Mouse (Mus musculus): ENCODE data around the gene Aldh8a1. TPM values are rescaled to one million over a fixed set of nuclear protein-coding genes. Genes with fewer than 3 reads are reported as not detected.

Aldh8a1 gene
- polyA plus RNA-seq (2017; shearing (Covaris generic)) = not detected

DNA sequence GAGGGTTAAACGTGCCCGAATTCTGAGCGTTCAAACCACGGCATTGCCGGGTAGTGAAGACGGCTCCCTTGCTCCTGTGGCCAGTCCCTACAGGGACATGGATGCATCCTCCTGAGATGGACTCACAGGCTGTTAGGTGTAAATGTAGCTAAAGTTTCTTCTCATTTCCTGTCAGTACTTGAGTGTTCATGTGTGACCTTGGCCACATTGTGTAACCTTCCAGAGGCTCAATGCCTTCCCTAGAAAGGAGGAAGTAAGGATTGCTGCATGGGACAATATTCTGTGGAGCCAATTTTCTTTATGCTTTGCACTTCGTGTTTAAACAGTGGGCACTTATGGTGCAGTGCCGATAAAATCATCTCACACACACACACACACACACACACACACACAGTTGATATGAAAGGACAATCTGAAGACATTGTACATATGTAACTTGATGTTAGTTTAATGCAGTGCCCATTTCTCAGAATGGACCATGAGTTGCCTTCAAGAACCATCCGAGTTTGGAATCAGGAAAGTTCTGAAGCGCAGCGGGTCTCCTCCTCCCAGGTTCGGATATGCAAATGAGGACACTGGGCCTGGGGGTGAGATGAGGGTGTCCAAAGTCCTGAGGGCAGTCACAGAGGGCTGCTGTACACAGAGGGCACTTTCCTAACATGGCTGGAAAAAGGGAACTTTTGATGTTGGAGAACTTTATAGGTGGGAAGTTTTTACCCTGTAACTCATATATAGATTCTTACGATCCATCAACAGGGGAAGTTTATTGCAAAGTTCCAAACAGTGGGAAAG is at the start of gene Aldh8a1:
TSS of gene Aldh8a1 (plus strand) at position 610 of the 792 bp plus-strand sequence.

Other genes starting within 250 kb of the Aldh8a1 start
- gene Myb, start 216.3 kb upstream of the Aldh8a1 start, polyA plus RNA-seq (2017; shearing (Covaris generic)) = 51.1 TPM
- 158 TPM for gene Hbs1l, start 81.3 kb upstream of the Aldh8a1 start, polyA plus RNA-seq (2017; shearing (Covaris generic))
- gene 1700020N01Rik, start 215.9 kb downstream of the Aldh8a1 start, polyA plus RNA-seq (2017; shearing (Covaris generic)) = not detected